Mouse (Mus musculus) hindbrain, postnatal 0 days (tissue): Measurements from ENCODE around the gene Ptpn13. TPM values are rescaled to one million over a fixed set of nuclear protein-coding genes. Genes with fewer than 3 reads are reported as not detected.

Experiments used
- ATAC-seq: fragments of 200-750 bp; cut with Nextera tagmentation; 2 replicates; pipeline ENCODE4 v1.8.0; 2017; ENCODE audit warnings: mild to moderate bottlenecking, moderate TSS enrichment, moderate library complexity
- DNase-seq: peaks from one replicate; pipeline ENCODE4 v3.0.0-alpha.2; 2015; ENCODE audit warnings: low spot score
- H3K27ac ChIP-seq: fragments of 300-500 bp; sonication (generic); 2 replicates; pipeline ENCODE4 v1.5.1; 2014; ENCODE audit warnings: mild to moderate bottlenecking
- H3K27me3 ChIP-seq: fragments of 300-500 bp; sonication (generic); 2 replicates; pipeline ENCODE4 v1.6.1; 2014; ENCODE audit warnings: low read length, mixed read lengths; ENCODE audit not compliant: insufficient read depth
- H3K36me3 ChIP-seq: fragments of 300-500 bp; sonication (generic); 2 replicates; pipeline ENCODE4 v1.6.1; 2014; ENCODE audit warnings: low read length, mixed read lengths; ENCODE audit not compliant: insufficient read depth
- H3K4me1 ChIP-seq: fragments of 300-500 bp; sonication (generic); 2 replicates; pipeline ENCODE4 v1.6.1; 2014; ENCODE audit warnings: antibody characterized with exemption, low read length, mixed read lengths; ENCODE audit not compliant: insufficient read depth
- H3K4me2 ChIP-seq: fragments of 300-500 bp; sonication (generic); 2 replicates; pipeline ENCODE4 v1.6.1; 2014; ENCODE audit warnings: low read depth, mild to moderate bottlenecking, low read length, moderate library complexity, mixed read lengths
- H3K4me3 ChIP-seq: fragments of 300-500 bp; sonication (generic); 2 replicates; pipeline ENCODE4 v1.5.1; 2014; ENCODE audit warnings: low read length
- H3K9ac ChIP-seq: fragments of 300-500 bp; sonication (generic); replicated peaks from 2 replicates; pipeline ENCODE4 v1.6.1; 2014; ENCODE audit warnings: mild to moderate bottlenecking, low read length, moderate library complexity, mixed read lengths
- H3K9me3 ChIP-seq: fragments of 300-500 bp; sonication (generic); 2 replicates; pipeline ENCODE4 v1.6.1; 2016; ENCODE audit warnings: low read length, mixed read lengths
- CTCF ChIP-seq: IDR thresholded peaks from 2 replicates; pipeline ENCODE4 v1.5.1; 2016; ENCODE audit warnings: antibody characterized with exemption, control low read depth, low read depth
- WGBS: fragments of 180-500 bp; shearing (Covaris S2); extraction: QIAGEN DNeasy Blood & Tissue Kit; methylation state at CpG from one replicate; pipeline ENCODE4 v1.1.7; 2014; 5-methylcytosine and 5-hydroxymethylcytosine counted together
- polyA plus RNA-seq: library from polyadenylated mRNA; unstranded; fragments of >200 nt; fragmentation: Nextera tagmentation; extraction: Ambion mirVana; gene quantifications from 2 replicates; pipeline ENCODE4 v1.2.1, GENCODE M21; 2015
- total RNA-seq: library from RNA; depleted of rRNA; stranded (reverse); fragments of >200 nt; gene quantifications from 2 replicates; pipeline ENCODE4 v1.2.3, GENCODE M21; 2014

Gene Ptpn13
- total and polyA plus RNA-seq, 2 experiments from 2014 or later = 2.8 to 12.9 TPM

GRCm38 (mm10) chr5:103422609-103423008 lies 2.4 kb upstream of the Ptpn13 start:
- H3K27ac ChIP-seq = no peak overlapping the region
- 68% methylated on average over 6 of the region's 6 CpGs for WGBS
- H3K36me3 ChIP-seq = no peaks in the 10 kb centered on the region
- H3K4me3 ChIP-seq = no peak overlapping the region
- ATAC-seq = no peak
- 0 out of 2 replicates have a peak, but pooled peaks cover 3% of the 10 kb centered on the region for H3K4me1 ChIP-seq
- H3K4me2 ChIP-seq = no peak overlapping the region
- no peak for DNase-seq
- no peaks in the 10 kb centered on the region for H3K27me3 ChIP-seq
- no peak for TF ChIP-seq CTCF
- H3K9me3 ChIP-seq = no peaks in the 10 kb centered on the region
- no peak overlapping the region for H3K9ac ChIP-seq

GRCm38 (mm10) chr5:103423305-103423926 lies 1.6 kb upstream of the Ptpn13 start:
- no peak overlapping the region for H3K4me3 ChIP-seq
- no peaks in the 10 kb centered on the region for H3K36me3 ChIP-seq
- 0 out of 2 replicates have a peak overlapping the region, but pooled peaks have one; percentile 11 for H3K4me2 ChIP-seq
- WGBS = 22% methylated on average over 6 of the region's 6 CpGs
- no peak overlapping the region for H3K9ac ChIP-seq
- no peaks in the 10 kb centered on the region for H3K27me3 ChIP-seq
- no peak for TF ChIP-seq CTCF
- 0 out of 2 replicates have a peak, but pooled peaks cover 3% of the 10 kb centered on the region for H3K4me1 ChIP-seq
- H3K9me3 ChIP-seq = no peaks in the 10 kb centered on the region
- H3K27ac ChIP-seq = 0 out of 2 replicates have a peak overlapping the region, but pooled peaks have one; percentile 28
- DNase-seq (peak; percentile 17), ATAC-seq (no peak)

- Histone ChIP-seq H3K4me2 (peak overlapping the region; percentile 87), H3K27me3 (no peaks in the 10 kb centered on the region), H3K36me3 (no peaks in the 10 kb centered on the region), H3K4me1 (0 out of 2 replicates have a peak, but pooled peaks cover 3% of the 10 kb centered on the region), H3K9ac (no peak overlapping the region), H3K9me3 (no peaks in the 10 kb centered on the region), H3K4me3 (no peak overlapping the region), H3K27ac (0 out of 2 replicates have a peak overlapping the region, but pooled peaks have one; percentile 28)
- ATAC-seq = no peak
- DNase-seq = no peak
- 23% methylated on average over 5 of the region's 5 CpGs for WGBS
- no peak for TF ChIP-seq CTCF
Measured at GRCm38 (mm10) chr5:103423927-103424315, 1.1 kb upstream of the Ptpn13 start.

GRCm38 (mm10) chr5:103425363-103426031 lies 505 bp downstream of the Ptpn13 start:
- no peaks in the 10 kb centered on the region for H3K27me3 ChIP-seq
- H3K27ac ChIP-seq = peak overlapping the region; percentile 66
- H3K9ac ChIP-seq = peak overlapping the region; percentile 60
- peak; percentile 16; the same call in 1 of the 2 replicates for ATAC-seq
- peak overlapping the region; percentile 67 for H3K4me3 ChIP-seq
- H3K4me2 ChIP-seq = peak overlapping the region; percentile 87
- DNase-seq = peak; percentile 53
- no peaks in the 10 kb centered on the region for H3K9me3 ChIP-seq
- H3K36me3 ChIP-seq = no peaks in the 10 kb centered on the region
- WGBS = under 1% methylated on average over 56 of the region's 67 CpGs
- H3K4me1 ChIP-seq = 0 out of 2 replicates have a peak, but pooled peaks cover 3% of the 10 kb centered on the region
- no peak for TF ChIP-seq CTCF

GRCm38 (mm10) chr5:103426250-103426649 lies 1.3 kb downstream of the Ptpn13 start:
- Histone ChIP-seq H3K4me2 (peak overlapping the region; percentile 87), H3K4me3 (peak overlapping the region; percentile 67), H3K27me3 (no peaks in the 10 kb centered on the region), H3K9me3 (no peaks in the 10 kb centered on the region), H3K36me3 (no peaks in the 10 kb centered on the region), H3K9ac (no peak overlapping the region; the same call in 1 of the 2 replicates), H3K4me1 (0 out of 2 replicates have a peak, but pooled peaks cover 3% of the 10 kb centered on the region), H3K27ac (no peak overlapping the region)
- 13% methylated on average over 9 of the region's 9 CpGs for WGBS
- no peak for TF ChIP-seq CTCF
- DNase-seq (no peak), ATAC-seq (no peak)

- DNase-seq (no peak), ATAC-seq (no peak)
- 82% methylated on average over 3 of the region's 3 CpGs for WGBS
- Histone ChIP-seq H3K9ac (no peak overlapping the region), H3K4me2 (no peak overlapping the region), H3K27ac (no peak overlapping the region), H3K36me3 (no peaks in the 10 kb centered on the region), H3K4me3 (no peak overlapping the region), H3K4me1 (0 out of 2 replicates have a peak, but pooled peaks cover 1% of the 10 kb centered on the region), H3K9me3 (no peaks in the 10 kb centered on the region), H3K27me3 (no peaks in the 10 kb centered on the region)
- no peak for TF ChIP-seq CTCF
Measured at GRCm38 (mm10) chr5:103430986-103431385, 6.0 kb downstream of the Ptpn13 start.
